Mouse (Mus musculus) forebrain, embryonic 13.5 days (tissue): Measurements from ENCODE around the gene Shld1. TPM values are rescaled to one million over a fixed set of nuclear protein-coding genes. Genes with fewer than 3 reads are reported as not detected.
A peak's percentile ranks its signal among the peaks of the same experiment; 100 is the strongest.

Experiments used
- ATAC-seq: fragments of 200-750 bp; cut with Nextera tagmentation; 2 replicates; pipeline ENCODE4 v1.8.0; 2017
- H3K27ac ChIP-seq: fragments of 300-500 bp; sonication (generic); 2 replicates; pipeline ENCODE4 v1.5.1; 2015; ENCODE audit warnings: inconsistent platforms, mild to moderate bottlenecking, moderate library complexity
- H3K27me3 ChIP-seq: fragments of 300-500 bp; sonication (generic); 2 replicates; pipeline ENCODE4 v1.6.1; 2015; ENCODE audit warnings: mild to moderate bottlenecking, inconsistent platforms
- H3K36me3 ChIP-seq: fragments of 300-500 bp; sonication (generic); 2 replicates; pipeline ENCODE4 v1.6.1; 2015; ENCODE audit warnings: mild to moderate bottlenecking, inconsistent platforms; ENCODE audit not compliant: poor library complexity, severe bottlenecking
- H3K4me1 ChIP-seq: fragments of 300-500 bp; sonication (generic); 2 replicates; pipeline ENCODE4 v1.6.1; 2015; ENCODE audit warnings: inconsistent platforms
- H3K4me2 ChIP-seq: fragments of 300-500 bp; sonication (generic); 2 replicates; pipeline ENCODE4 v1.6.1; 2015; ENCODE audit warnings: inconsistent platforms, mild to moderate bottlenecking, moderate library complexity
- H3K4me3 ChIP-seq: fragments of 300-500 bp; sonication (generic); 2 replicates; pipeline ENCODE4 v1.5.1; 2015; ENCODE audit warnings: mild to moderate bottlenecking, inconsistent platforms
- H3K9ac ChIP-seq: fragments of 300-500 bp; sonication (generic); 2 replicates; pipeline ENCODE4 v1.6.1; 2015; ENCODE audit warnings: mild to moderate bottlenecking, inconsistent platforms
- H3K9me3 ChIP-seq: fragments of 300-500 bp; sonication (generic); replicated peaks from 2 replicates; pipeline ENCODE4 v1.6.1; 2016; ENCODE audit warnings: inconsistent platforms
- WGBS: fragments of 180-500 bp; shearing (Covaris S2); methylation state at CpG from one replicate; pipeline ENCODE4 v1.1.7; 2015; 5-methylcytosine and 5-hydroxymethylcytosine counted together
- polyA plus RNA-seq: library from polyadenylated mRNA; unstranded; fragments of >200 nt; fragmentation: Nextera tagmentation; extraction: Ambion mirVana; gene quantifications from 2 replicates; pipeline ENCODE4 v1.2.1, GENCODE M21; 2015

Shld1 gene
- polyA plus RNA-seq, 1 experiment from 2014 or later: 23.6 TPM

- peaks cover 23% of the 10 kb centered on the region; the same call in 1 of the 2 replicates for H3K36me3 ChIP-seq
- H3K9me3 ChIP-seq: no peaks in the 10 kb centered on the region
- 86% methylated on average over 9 of the region's 9 CpGs for WGBS
- no peak overlapping the region for H3K4me2 ChIP-seq
- H3K4me1 ChIP-seq: no peaks in the 10 kb centered on the region
- H3K27me3 ChIP-seq: no peaks in the 10 kb centered on the region
- no peak for ATAC-seq
- H3K27ac ChIP-seq: no peak overlapping the region
- H3K9ac ChIP-seq: no peak overlapping the region
- H3K4me3 ChIP-seq: no peak overlapping the region
These were observed 8.8 kb downstream of the Shld1 start for GRCm38 (mm10) chr2:132695358-132696093.

GRCm38 (mm10) chr2:132696519-132696918 lies 9.8 kb downstream of the Shld1 start:
- peaks cover 1% of the 10 kb centered on the region; the same call in 1 of the 2 replicates for H3K4me1 ChIP-seq
- no peak overlapping the region for H3K4me3 ChIP-seq
- WGBS: 87% methylated on average over 5 of the region's 5 CpGs
- no peaks in the 10 kb centered on the region for H3K27me3 ChIP-seq
- no peak overlapping the region for H3K9ac ChIP-seq
- no peaks in the 10 kb centered on the region for H3K9me3 ChIP-seq
- no peak overlapping the region for H3K27ac ChIP-seq
- ATAC-seq: no peak
- H3K36me3 ChIP-seq: peaks cover 23% of the 10 kb centered on the region; the same call in 1 of the 2 replicates
- H3K4me2 ChIP-seq: no peak overlapping the region

GRCm38 (mm10) chr2:132697256-132697655 lies 10.5 kb downstream of the Shld1 start:
- H3K9ac ChIP-seq: no peak overlapping the region
- 90% methylated on average over 5 of the region's 5 CpGs for WGBS
- no peaks in the 10 kb centered on the region for H3K27me3 ChIP-seq
- H3K4me3 ChIP-seq: no peak overlapping the region
- peaks cover 8% of the 10 kb centered on the region; the same call in 1 of the 2 replicates for H3K4me1 ChIP-seq
- H3K27ac ChIP-seq: no peak overlapping the region
- no peak for ATAC-seq
- H3K36me3 ChIP-seq: peaks cover 23% of the 10 kb centered on the region; the same call in 1 of the 2 replicates
- no peaks in the 10 kb centered on the region for H3K9me3 ChIP-seq
- H3K4me2 ChIP-seq: no peak overlapping the region

- H3K36me3 ChIP-seq: peaks cover 19% of the 10 kb centered on the region; the same call in 1 of the 2 replicates
- H3K4me1 ChIP-seq: peaks cover 8% of the 10 kb centered on the region; the same call in 1 of the 2 replicates
- H3K27me3 ChIP-seq: no peaks in the 10 kb centered on the region
- H3K9ac ChIP-seq: no peak overlapping the region
- H3K4me3 ChIP-seq: no peak overlapping the region
- ATAC-seq: no peak
- no peak overlapping the region for H3K27ac ChIP-seq
- H3K9me3 ChIP-seq: no peaks in the 10 kb centered on the region
- WGBS: 71% methylated on average over 7 of the region's 7 CpGs
- no peak overlapping the region for H3K4me2 ChIP-seq
These were observed 11.0 kb downstream of the Shld1 start for GRCm38 (mm10) chr2:132697695-132698094.

GRCm38 (mm10) chr2:132698420-132698819 lies 11.7 kb downstream of the Shld1 start:
- no peak for ATAC-seq
- H3K4me1 ChIP-seq: peaks cover 8% of the 10 kb centered on the region; the same call in 1 of the 2 replicates

GRCm38 (mm10) chr2:132700921-132701320 lies 14.2 kb downstream of the Shld1 start:
- no peak overlapping the region for H3K4me2 ChIP-seq
- no peak for ATAC-seq
- 0 out of 2 replicates have a peak, but pooled peaks cover 5% of the 10 kb centered on the region for H3K36me3 ChIP-seq
- no peak overlapping the region for H3K9ac ChIP-seq
- no peaks in the 10 kb centered on the region for H3K27me3 ChIP-seq
- WGBS: 95% methylated on average over 4 of the region's 4 CpGs
- H3K4me1 ChIP-seq: peaks cover 8% of the 10 kb centered on the region; the same call in 1 of the 2 replicates
- H3K27ac ChIP-seq: no peak overlapping the region
- no peaks in the 10 kb centered on the region for H3K9me3 ChIP-seq
- H3K4me3 ChIP-seq: no peak overlapping the region

More at GRCm38 (mm10) chr2:132698420-132698819, 11.7 kb downstream of the Shld1 start:
- H3K9ac ChIP-seq: no peak overlapping the region
- no peak overlapping the region for H3K4me3 ChIP-seq
- no peak overlapping the region for H3K4me2 ChIP-seq
- H3K9me3 ChIP-seq: no peaks in the 10 kb centered on the region
- no peak overlapping the region for H3K27ac ChIP-seq
- H3K36me3 ChIP-seq: peaks cover 17% of the 10 kb centered on the region; the same call in 1 of the 2 replicates
- no peaks in the 10 kb centered on the region for H3K27me3 ChIP-seq
- 84% methylated on average over 6 of the region's 6 CpGs for WGBS

- H3K4me2 ChIP-seq: no peak overlapping the region
- no peak overlapping the region for H3K9ac ChIP-seq
- H3K4me1 ChIP-seq: peaks cover 8% of the 10 kb centered on the region; the same call in 1 of the 2 replicates
- no peaks in the 10 kb centered on the region for H3K27me3 ChIP-seq
- no peak overlapping the region for H3K4me3 ChIP-seq
- H3K36me3 ChIP-seq: 0 out of 2 replicates have a peak, but pooled peaks cover 5% of the 10 kb centered on the region
- no peak overlapping the region for H3K27ac ChIP-seq
- 18% methylated on average over 7 of the region's 7 CpGs for WGBS
- ATAC-seq: peak; percentile 83
- H3K9me3 ChIP-seq: no peaks in the 10 kb centered on the region
These were observed 14.7 kb downstream of the Shld1 start for GRCm38 (mm10) chr2:132701451-132701886.

- ATAC-seq: no peak
These were observed 18.7 kb downstream of the Shld1 start for GRCm38 (mm10) chr2:132705251-132705992.

GRCm38 (mm10) chr2:132706309-132706708 lies 19.6 kb downstream of the Shld1 start:
- no peaks in the 10 kb centered on the region for H3K36me3 ChIP-seq
- ATAC-seq: no peak
- 95% methylated on average over 3 of the region's 3 CpGs for WGBS

More at GRCm38 (mm10) chr2:132705251-132705992, 18.7 kb downstream of the Shld1 start:
- H3K9me3 ChIP-seq: no peaks in the 10 kb centered on the region
- H3K27me3 ChIP-seq: no peaks in the 10 kb centered on the region
- H3K4me1 ChIP-seq: peaks cover 8% of the 10 kb centered on the region; the same call in 1 of the 2 replicates
- H3K4me3 ChIP-seq: no peak overlapping the region
- no peaks in the 10 kb centered on the region for H3K36me3 ChIP-seq
- 73% methylated on average over 10 of the region's 10 CpGs for WGBS
- H3K9ac ChIP-seq: no peak overlapping the region
- H3K4me2 ChIP-seq: no peak overlapping the region
- no peak overlapping the region for H3K27ac ChIP-seq

GRCm38 (mm10) chr2:132710488-132710887 lies 23.8 kb downstream of the Shld1 start:
- ATAC-seq: no peak
- H3K4me3 ChIP-seq: no peak overlapping the region
- no peak overlapping the region for H3K4me2 ChIP-seq
- H3K27ac ChIP-seq: no peak overlapping the region
- 59% methylated on average over 2 of the region's 2 CpGs for whole genome bisulfite sequencing
- H3K4me1 ChIP-seq: peaks cover 6% of the 10 kb centered on the region
- no peak overlapping the region for H3K9ac ChIP-seq
- no peaks in the 10 kb centered on the region for H3K36me3 ChIP-seq
- H3K9me3 ChIP-seq: no peaks in the 10 kb centered on the region
- H3K27me3 ChIP-seq: no peaks in the 10 kb centered on the region

More at GRCm38 (mm10) chr2:132706309-132706708, 19.6 kb downstream of the Shld1 start:
- Histone ChIP-seq H3K4me1 (peaks cover 8% of the 10 kb centered on the region; the same call in 1 of the 2 replicates), H3K27ac (no peak overlapping the region), H3K9me3 (no peaks in the 10 kb centered on the region), H3K9ac (no peak overlapping the region), H3K4me3 (no peak overlapping the region), H3K27me3 (no peaks in the 10 kb centered on the region), H3K4me2 (no peak overlapping the region)

- Histone ChIP-seq H3K4me1 (peaks cover 14% of the 10 kb centered on the region), H3K4me2 (no peak overlapping the region), H3K9ac (no peak overlapping the region), H3K27me3 (no peaks in the 10 kb centered on the region), H3K9me3 (no peaks in the 10 kb centered on the region), H3K4me3 (no peak overlapping the region), H3K27ac (peak overlapping the region; percentile 3; the same call in 1 of the 2 replicates), H3K36me3 (no peaks in the 10 kb centered on the region)
- 82% methylated on average over 8 of the region's 8 CpGs for WGBS
- ATAC-seq: no peak
These were observed 25.3 kb downstream of the Shld1 start for GRCm38 (mm10) chr2:132712061-132712460.

GRCm38 (mm10) chr2:132714522-132714921 lies 27.8 kb downstream of the Shld1 start:
- Histone ChIP-seq H3K9ac (no peak overlapping the region), H3K4me2 (no peak overlapping the region), H3K27me3 (no peaks in the 10 kb centered on the region), H3K36me3 (no peaks in the 10 kb centered on the region), H3K27ac (no peak overlapping the region), H3K9me3 (no peaks in the 10 kb centered on the region), H3K4me3 (no peak overlapping the region), H3K4me1 (peaks cover 14% of the 10 kb centered on the region)
- no peak for ATAC-seq
- WGBS: 88% methylated on average over 7 of the region's 7 CpGs
